Mouse (Mus musculus) kidney, postnatal 14 days (tissue): ENCODE data around the gene Gls2.
A peak's percentile ranks its signal among the peaks of the same experiment; 100 is the strongest.

Experiments
- DNase-seq: peaks from one replicate; pipeline ENCODE4 v3.0.0; 2022; ENCODE audit warnings: mixed read lengths

The Gls2 gene

DNA sequence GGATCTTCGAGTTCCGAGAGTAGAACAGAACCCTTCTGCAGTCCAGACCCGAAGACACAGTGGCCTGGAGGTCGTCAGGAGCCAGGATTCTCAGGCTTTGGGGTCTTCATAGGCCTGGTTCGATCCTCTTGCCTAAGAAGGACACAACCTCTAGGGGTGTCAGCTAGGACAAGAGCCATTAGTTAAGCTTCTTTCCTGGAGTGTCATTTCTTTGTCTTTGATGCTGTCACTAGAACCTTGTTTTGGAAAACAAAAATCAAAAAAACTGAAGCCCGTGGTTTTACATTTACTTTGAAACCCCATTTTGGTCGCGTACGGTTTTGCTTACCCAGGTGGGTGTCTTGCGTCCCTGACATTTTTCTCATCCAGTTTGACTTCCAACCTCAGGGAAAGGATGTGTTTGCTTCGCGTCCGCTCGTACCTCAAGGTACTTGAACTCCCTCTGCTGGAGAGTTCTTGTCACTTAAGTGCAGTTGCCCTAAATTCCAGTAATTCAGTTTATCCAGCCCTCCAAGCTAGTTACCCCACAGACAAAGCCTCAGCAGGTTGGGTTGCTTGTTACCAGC, 38.2 kb downstream of the Gls2 start:
- peak; percentile 79 for DNase-seq

DNA sequence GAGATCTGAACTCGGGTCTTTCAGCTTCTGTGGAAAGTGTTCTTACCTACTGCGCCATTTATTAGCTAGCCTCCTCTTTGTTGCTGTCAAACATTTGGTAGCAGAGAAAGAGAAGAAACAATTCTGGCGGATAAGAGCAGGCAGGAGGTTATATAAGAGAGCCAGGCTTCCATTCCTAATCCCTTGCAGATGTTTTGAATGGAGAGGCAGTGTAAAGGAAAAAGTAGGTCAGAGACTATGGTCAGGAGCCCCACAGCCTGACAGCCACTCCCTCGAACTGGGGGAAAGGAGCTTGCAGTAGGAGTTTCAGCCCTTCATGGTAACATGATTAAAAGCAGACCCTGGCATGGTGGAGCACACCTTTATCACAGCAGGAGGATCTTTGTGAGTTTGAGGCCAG, 42.1 kb downstream of the Gls2 start:
- DNase-seq: no peak

- DNase-seq: peak; percentile 20
Observed at GRCm38 (mm10) chr10:128237807-128238480, 43.7 kb downstream of the Gls2 start.

- DNase-seq: no peak
Observed at GRCm38 (mm10) chr10:128239140-128239539, 44.9 kb downstream of the Gls2 start.

GRCm38 (mm10) chr10:128240131-128240530, 45.9 kb downstream of the Gls2 start:
- DNase-seq: no peak

GRCm38 (mm10) chr10:128243252-128243651, 49.0 kb downstream of the Gls2 start:
- no peak for DNase-seq

DNA sequence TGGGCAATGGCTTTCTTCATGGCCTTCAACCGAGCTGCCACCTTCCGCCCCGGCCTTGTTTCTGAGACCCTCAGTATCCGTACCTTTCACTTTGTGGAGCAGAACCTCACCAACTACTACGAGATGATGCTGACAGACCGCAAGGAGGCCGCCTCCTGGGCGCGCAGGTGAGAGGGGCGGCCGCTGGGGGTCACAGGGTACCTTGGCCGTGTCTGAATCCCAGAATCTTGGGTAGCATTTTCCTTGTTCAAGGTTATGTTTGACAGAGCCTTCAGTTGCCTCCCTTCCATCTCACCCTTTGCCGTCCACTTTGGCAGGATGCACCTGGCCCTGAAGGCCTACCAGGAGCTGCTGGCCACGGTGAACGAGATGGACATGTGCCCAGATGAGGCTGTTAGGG, 49.9 kb downstream of the Gls2 start:
- DNase-seq: no peak

GRCm38 (mm10) chr10:128247020-128247732, 52.9 kb downstream of the Gls2 start:
- DNase-seq: peak; percentile 73

DNA sequence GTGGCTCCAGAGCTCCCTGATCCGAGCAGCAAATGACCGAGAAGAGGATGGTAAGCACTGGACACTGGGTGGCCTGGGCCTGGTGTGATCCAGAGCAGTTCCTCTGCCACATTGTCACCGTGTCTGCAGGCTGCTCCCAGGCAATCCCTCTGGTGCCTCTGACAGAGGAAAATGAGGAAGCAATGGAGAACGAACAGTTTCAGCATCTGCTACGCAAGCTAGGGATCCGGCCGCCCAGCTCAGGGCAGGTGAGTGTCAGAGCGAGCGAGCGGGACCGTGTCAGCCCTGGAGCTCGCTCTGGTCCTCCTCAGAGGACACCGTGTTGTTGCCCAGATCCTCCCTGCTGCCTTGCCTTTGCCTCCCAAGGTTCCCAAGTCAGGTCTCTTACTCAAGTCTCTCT, 56.3 kb downstream of the Gls2 start:
- DNase-seq: no peak

GRCm38 (mm10) chr10:128253677-128254255, 59.5 kb downstream of the Gls2 start, which contains the start of gene Apon:
Gene Apon (plus strand): TSS chr10:128254096.
- DNase-seq: no peak

- DNase-seq: no peak
Observed at GRCm38 (mm10) chr10:128255925-128256324, 61.7 kb downstream of the Gls2 start.

DNA sequence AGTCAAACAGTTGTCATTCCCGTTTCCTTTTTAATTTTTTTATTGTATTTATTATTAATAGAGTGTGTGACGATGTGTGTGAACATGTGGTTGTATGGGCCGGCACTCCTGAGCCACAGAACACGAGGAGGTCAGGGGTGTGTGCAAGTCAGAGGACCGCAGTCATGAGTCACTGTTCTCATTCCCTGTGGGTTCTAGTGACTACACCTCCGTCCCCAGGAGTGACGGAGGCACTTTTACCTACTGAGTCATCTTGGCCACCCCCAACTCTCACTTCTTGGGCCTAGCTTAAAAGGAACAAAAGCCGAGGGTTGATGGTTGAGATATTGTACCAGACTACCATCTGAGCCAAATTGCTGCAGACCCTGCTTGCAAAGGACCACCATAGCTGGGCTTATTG, 62.1 kb downstream of the Gls2 start:
- DNase-seq: no peak

- DNase-seq: no peak
Observed at GRCm38 (mm10) chr10:128258953-128259352, 64.7 kb downstream of the Gls2 start.
